Mouse (Mus musculus): ENCODE results near the gene Gmip. TPM values are rescaled to one million over a fixed set of nuclear protein-coding genes. Genes with fewer than 3 reads are reported as not detected.
A peak's percentile ranks its signal among the peaks of the same experiment; 100 is the strongest.

Gmip gene
- total RNA-seq, 4 experiments from 2014 or later: 2.7 to 5.3 (median 3.5) TPM

DNA sequence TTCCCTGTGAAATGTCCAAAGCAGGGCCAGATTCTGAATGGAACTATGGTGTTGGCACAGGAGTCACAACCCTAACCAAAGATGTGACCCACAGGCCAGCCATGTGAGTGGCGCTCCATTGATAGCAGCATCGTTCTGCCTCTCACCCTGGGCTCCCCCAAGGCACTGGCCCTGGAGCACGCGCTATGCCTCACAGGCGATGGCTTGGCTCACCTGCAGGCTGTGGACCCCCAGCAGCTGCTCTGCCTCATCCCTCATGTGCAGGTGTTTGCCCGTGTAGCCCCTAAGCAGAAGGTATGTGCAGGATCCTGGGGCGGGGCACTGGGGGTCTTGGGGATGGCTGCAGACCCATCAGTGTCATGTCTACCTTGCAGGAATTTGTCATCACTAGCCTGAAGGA is 5.1 kb upstream of the Gmip start:
- peak in 1 of 2 experiments; percentile 2 for DNase-seq (ENCODE audit: low spot score in 2 of 2)

DNA sequence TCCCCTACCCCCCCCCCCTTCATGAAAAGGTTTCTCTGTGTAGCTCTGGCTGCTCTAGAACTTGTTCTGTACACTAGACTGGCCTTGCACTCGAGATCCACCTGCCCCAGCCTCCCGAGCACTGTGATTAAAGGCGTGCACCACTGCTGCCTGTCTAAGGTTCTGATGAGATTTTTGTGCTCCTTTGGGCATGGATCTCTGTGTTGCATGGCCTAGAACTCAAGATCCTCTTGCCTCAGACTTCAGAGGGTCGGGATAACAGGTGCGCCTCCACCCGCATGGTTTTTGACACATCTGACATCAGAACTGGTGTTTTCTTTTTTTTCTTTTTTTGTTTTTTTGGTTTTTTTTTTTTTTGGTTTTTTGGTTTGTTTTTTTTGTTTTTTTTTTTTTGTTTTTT is 3.9 kb upstream of the Gmip start:
- peak in 1 of 2 experiments; percentile 1 for DNase-seq (ENCODE audit: low spot score in 2 of 2)

DNA sequence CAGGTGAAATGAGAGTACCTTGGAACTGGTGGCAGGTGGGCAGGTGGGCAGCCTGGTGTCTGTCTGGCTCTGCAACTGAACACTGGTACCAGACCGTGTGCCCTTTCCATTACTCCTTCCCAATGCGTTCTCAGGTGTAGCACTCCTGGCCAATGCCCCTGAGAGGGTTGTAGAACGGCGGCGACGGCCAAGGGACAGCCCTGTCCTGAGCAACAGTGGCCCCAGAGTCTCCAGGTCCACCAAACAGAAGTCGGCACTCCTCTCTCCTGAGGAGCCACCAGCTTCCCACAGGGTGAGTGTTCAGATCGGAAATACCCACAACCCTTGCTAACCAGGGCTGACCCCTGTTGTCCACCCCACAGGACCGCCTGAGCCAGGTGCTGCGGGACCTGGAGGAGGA is 3.4 kb upstream of the Gmip start:
- no peak for DNase-seq (ENCODE audit: low spot score in 2 of 2)

DNA sequence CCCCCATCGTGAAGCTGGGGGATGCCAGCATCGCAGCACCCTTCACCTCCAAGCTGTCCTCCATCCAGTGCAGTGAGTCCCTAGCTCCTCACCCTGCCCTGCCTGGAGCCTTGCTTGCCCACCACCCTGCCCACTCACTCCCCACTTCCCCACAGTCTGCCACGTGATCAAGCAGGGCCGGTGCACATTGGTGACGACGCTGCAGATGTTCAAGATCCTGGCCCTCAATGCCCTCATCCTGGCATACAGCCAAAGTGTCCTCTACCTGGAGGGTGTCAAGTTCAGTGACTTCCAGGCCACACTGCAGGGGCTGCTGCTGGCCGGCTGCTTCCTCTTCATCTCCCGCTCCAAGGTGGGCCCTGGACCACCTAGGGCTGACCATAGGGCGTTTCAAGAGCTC is 3.0 kb upstream of the Gmip start:
- no peak for DNase-seq (ENCODE audit: low spot score in 2 of 2)

DNA sequence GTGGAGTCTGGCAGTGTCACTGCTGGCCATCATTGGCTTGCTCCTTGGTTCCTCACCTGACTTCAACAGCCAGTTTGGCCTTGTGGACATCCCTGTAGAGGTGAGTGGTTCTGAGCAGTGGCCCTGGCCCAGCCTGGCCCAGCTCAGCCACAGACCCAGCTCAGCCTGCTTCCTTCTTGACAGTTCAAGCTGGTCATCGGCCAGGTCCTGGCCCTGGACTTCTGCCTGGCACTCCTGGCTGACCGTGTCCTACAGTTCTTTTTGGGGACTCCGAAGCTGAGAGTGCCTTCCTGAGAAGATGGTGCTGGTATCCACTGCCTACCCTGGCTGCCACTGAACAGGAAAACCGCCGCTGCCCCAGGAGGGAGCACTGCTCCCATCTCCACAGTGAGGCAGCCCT is 1.2 kb upstream of the Gmip start:
- DNase-seq (ENCODE audit: low spot score in 2 of 2): no peak

DNA sequence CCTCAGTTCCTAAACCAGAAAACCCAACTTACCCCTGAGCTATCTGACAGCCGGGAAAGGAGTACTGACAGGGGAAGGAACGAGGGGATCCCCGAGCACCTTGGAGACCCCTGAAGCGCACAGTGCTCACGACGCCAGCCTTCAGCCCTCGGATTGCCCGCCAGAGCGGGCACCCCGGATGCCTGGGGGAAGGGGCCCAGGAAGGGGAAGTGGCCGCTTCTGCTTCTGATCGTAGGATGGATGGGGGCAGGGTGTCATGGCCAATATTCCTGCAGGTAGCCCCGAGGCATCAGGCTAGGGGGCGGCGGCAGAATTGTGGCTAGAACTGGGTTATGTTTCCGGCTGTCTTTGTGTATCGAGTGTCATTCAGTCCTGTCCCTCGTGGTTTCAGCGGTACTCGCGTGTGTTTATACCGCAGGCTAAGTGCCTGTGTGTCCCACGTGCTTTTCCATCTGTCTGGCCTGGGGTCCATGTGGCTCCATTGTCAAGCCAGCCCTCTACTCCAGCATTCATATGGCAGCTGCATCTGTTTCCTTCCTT is 455 bp downstream of the Gmip start:
- no peak for DNase-seq (ENCODE audit: low spot score in 2 of 2)

DNA sequence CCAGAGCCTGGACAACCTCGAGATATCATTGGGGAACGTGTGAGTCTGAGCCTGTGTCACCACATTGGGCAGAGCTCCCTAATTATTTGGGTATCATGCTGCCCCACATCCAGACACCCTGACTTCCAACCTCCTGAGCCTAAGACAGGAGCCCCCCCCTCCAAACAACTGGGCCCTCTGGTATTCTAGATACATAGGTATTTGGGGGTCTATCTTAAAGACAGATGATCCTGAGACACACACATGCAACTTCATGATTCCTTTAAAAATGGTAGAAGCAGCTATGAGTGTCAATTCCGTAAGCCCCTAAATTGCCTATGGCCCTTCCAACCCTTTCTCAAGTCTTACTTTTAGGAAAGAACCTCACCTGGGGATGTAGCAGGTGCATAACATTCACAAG is 1.3 kb downstream of the Gmip start:
- no peak for DNase-seq (ENCODE audit: low spot score in 2 of 2)

DNA sequence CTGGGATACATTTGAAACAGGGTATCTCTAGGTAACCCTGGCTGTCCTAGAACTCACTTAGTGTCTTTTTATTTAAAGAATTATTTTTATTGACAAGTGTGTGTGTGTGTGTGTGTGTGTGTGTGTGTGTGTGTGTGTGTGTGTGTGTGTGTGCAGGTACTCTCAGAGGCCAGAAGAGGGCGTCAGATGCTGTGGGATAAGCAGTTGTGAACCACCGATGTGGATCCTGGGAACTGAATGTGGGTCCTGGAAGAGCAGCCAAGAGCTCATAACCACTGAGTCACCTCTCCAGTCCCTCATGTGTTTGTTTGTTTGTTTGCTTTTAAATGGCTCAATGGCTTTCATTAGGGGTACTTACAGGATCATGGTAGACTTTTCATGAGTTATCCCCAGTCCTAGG is 6.4 kb downstream of the Gmip start:
- no peak for DNase-seq (ENCODE audit: low spot score in 2 of 2)

DNA sequence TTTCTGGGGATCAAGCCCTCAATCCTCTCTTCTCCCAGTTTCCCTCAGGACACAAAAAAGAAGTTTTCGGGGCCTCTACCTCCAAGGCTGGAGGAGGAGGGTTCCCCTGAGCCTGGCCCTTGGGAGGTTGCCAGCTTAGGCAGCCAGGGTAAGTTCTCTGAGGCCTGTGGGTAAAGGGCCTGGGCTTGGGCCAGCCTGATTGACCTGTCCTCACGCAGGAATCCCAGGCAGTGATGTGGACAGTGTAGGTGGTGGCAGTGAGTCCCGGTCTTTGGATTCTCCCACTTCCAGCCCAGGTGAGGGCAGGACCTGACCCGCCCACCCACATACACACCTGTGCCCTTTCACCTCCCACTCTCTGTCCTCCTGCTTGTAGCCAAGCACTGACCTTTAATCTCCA is 6.9 kb downstream of the Gmip start:
- DNase-seq (ENCODE audit: low spot score in 2 of 2): no peak

DNA sequence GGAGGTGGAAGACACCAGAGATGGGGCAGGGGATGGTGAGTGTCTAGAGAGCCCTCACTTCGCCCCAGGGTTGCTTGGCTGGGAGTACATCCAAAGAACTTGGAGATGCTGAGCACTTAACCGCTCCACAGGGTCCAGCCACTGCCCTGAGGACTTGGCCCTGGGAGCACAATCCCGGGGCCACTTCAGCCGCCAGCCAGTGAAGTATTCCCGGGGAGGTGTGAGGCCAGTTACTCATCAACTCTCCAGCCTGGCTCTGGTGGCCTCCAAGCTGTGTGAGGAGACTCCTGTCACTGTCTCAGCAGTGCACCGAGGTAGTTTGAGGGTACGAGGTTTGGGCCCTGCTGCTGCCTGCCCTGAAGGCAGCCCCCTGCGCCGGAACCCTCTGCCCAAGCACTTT is 12.0 kb downstream of the Gmip start:
- DNase-seq (ENCODE audit: low spot score in 2 of 2): no peak

DNA sequence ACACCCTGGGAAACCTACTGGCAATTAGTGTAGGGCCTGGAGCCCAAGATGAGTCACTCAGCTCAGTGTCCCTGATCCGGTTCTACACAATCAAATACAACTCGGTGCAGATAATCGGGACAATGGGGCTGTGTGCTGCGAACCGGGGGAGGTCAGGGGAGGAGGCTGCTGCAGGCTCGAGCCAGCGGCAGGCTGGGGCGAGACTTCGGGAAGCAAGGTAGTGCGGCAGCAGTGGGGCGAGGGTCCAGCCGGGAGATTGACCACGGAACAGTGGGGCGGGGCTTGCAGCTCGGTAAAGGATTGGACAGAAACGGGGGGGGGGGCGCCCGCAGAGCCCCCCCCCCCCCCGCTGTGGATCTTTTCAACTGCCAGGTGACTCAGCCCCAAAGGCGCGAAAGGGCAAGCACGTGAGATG is 13.5 kb downstream of the Gmip start:
- DNase-seq (ENCODE audit: low spot score in 2 of 2): no peak

DNA sequence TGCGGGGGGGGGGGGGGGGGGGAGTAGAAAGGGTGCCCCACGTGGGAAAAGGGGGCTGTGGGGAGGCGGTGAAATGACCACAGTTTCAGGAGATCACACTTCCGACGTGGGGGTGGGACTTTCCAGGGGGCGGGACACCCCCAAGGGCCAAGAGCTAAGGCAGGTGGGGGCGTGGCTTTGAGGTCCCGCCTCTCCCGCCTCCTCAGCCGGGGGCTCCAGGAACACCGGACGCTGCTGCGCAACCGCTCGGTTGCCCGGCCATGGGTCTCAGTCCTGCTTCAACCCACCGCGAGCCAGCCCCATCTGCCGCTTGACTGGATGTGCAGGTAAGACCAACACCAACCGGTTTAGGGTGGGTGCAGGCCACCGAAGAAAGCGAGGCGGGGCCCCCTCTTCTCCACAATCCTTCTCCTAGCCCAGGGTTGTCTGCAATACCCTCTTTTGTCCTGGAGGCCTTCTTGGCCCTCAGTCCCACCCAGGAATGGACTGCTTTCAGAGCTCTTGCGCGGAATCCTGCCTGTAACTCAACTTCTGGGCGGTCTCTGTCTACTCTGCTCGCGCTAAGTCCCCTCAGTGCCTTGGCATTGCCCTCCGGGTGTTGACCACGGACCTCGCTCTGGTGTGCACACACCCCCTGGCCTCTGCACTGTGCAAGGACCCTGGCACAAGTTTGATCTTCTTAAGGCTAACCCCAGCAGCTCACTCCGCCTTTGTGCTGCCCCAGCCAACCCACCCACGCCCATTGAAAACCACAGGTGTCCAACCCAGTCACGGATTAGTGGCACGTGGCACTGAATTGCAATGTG is 14.1 kb downstream of the Gmip start, which contains the start of gene Lpar2:
Gene Lpar2, plus strand, starts transcription at position 44 of the 806 bp plus-strand sequence.
- no peak for DNase-seq (ENCODE audit: low spot score in 2 of 2)

DNA sequence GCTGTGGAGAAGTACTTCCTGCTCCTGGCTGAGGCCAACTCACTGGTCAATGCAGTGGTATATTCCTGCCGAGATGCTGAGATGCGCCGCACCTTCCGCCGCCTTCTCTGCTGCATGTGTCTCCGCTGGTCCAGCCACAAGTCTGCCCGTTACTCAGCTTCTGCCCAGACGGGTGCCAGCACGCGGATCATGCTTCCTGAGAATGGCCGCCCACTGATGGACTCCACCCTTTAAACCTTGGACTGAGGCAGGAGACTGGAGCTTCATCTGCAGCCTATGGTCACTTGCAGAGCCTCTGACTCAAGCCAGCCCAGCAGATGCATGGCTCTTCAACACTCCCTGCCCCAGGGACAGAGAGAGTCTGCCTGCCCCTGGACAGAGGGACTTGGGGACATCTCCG is 17.9 kb downstream of the Gmip start:
- no peak for DNase-seq (ENCODE audit: low spot score in 2 of 2)

DNA sequence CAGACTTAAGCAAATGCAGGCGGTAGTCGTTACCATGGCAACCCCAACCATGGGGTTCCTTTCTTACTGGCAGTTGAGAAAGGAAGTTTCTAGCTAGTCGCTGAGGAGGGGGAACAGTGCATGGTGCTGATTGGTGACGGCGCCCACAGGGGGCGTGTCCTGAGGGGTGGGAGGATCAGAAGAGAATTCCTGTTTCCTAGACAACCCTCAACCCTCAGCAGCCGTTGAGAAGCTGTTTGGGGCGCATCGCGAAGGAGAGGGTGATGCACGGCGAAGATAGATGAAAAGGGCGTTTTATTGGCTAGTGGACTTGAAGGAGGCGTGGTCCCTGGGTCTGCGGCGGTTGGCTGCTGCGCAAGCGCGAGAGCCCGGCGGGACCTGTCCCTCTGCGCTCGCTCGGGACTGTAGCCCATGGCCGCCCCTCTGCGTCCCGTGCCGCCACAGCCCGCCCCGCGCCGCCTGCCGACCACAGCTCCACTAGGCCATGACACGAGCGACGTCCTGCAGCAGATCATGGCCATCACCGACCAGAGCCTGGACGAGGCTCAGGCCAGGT is 23.9 kb downstream of the Gmip start, which contains the start of gene Pbx4:
Gene Pbx4, plus strand, starts transcription at position 194 of the 556 bp plus-strand sequence.
- peak; percentile 33 to 55 for DNase-seq (ENCODE audit: low spot score in 2 of 2)

DNA sequence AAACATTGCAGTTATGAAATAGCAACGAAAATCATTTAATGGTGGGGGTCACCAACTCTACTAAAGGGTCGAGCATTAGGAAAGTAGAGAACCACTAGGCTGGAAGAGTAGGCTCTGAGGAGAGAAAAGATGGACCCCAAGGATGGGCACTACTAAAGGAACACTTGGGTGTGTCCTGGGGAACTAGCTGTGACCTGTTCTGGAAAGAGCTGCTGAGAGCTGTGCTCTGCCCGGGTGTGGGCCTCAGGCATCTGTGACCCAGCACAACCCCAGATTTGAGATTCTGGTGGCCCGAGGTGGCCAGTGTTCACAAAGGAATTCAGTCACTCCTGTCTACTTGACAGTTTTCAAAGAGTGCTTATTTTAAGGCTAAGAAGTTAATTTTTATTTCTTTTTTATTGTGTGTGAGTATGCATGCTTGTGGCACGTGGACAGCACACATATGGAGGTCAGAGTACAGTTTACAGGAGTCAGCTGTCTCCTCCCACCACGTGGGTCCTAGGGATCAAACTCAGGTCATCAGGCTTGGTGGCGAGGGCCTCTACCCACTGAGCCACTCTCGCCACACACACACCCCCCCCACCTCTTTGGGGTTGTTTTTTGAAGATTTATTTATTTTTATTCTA is 28.7 kb downstream of the Gmip start:
- DNase-seq (ENCODE audit: low spot score in 2 of 2): no peak

DNA sequence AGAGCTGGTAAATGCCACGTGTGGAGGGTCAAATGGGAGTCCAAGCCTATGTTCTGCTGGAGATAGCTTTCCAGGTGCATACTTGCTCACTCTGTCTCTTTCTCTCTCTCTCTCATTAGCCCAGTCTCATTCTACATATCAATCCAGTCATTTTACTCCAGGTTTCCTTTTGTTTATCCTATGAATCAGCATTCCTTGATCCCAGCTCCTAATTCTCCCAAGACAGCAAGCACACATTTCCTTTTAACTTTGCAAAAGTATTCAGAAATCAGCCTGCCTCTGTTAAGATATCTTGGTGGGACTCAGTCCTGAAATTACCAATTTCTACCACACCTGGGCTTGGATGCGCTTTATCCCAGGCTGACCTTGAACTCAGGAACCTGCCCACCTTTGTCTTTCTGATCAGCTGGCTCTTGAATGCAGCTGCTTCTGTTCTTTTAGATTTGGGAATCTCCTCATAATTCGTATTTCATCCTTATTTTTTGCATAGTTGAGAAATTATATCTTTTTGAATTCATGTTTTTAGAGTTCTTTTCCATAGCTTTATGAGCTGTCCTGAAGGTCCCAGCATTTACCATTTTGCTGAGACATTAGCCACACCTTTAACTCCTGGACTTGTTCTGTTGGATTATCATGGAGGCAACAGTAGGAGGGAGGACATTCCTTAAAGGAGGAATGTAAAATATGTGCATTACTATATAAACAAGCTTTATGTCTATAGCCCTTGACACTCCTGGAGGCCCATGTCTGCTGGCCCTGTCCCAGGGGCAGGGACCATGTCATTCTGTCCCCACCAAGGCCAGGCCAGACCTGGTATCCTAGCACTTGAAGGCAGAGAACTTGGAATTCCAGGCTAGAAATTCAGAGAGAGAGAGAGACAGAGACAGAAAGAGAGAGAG is 38.9 kb downstream of the Gmip start:
- DNase-seq (ENCODE audit: low spot score in 2 of 2): no peak

DNA sequence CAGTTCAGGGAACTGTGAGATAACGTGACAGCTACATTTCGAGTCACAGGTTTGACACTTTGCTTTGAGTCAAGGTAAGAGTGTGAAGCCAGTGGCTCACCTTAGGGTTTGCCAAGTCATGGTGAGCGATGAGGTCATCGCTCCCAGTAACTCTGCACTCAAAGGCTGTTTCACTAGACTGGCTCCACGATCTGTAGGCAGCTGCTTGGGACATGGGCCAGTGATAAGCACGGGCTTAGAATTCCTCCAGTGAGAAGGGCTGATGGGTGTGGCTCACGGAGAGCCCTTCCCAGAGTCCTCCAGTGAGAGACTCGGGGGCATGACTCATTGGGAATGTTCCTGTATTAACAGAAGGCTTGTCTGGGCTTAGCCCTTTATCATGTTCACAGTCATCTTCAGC is 40.5 kb downstream of the Gmip start:
- DNase-seq (ENCODE audit: low spot score in 2 of 2): no peak

DNA sequence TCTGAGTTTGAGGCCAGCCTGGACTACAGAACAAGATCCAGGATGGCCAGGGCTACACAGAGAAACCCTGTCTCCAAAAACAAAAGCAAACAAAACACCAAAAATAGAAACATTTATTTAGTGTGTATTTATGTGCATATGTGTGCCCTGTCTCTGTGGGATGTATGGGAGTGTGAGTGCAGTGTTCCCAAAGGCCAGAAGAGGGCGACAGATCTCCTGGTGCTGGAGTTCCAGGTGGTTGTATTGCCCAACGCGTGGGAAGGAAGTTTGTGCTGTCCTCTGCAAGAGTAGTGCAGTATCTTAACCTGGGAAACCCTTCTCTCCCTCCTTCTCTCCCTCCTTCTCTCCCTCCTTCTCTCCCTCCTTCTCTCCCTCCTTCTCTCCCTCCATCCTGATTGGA is 41.4 kb downstream of the Gmip start:
- DNase-seq (ENCODE audit: low spot score in 2 of 2): no peak

DNA sequence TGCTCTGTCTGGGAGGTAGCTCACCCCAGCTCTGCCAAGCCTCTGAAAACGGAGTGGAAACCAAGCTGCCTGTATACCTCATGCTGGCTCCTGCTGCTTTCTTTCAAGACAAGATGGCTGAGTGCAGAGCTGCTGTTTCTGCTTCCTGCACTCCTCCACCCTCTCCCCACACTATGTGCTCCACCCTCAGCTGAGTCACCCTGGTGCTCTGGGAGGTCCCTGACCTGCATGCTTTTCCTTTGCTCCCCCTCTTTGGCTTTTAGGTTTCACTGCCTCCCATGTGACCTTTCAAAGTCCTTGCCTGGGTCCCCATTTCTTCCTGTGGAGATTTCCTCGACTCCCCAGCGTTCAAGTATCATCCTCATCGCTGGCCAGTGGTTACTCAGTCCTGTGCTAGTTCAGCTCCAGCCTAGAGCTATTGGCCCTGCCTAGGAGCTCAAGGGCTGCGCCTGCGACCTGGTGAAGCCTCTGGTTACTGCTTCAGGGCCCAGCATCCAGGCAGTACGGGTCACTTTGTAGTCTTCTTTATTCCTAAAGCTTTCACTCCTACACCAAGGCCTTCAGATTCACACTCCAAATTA is 42.5 kb downstream of the Gmip start:
- no peak for DNase-seq (ENCODE audit: low spot score in 2 of 2)

DNA sequence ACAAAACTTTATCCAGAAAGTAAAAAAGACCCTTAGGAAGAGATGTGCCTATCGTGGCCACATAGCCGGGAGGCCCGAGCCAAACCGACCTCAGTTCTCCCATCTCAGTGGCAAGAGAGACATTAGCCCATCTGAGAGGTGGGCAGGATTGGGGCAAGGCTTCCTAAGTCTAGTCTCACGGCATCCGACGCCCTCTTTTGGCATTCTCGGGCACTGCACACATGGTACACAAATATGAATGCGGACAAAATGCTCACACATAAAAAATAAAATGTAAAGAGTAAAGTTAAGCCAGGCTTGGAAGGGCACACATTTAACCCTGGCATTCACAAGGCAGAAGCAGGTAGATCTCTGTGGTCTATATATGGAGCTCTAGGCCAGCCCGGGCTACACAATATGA is 45.4 kb downstream of the Gmip start:
- DNase-seq (ENCODE audit: low spot score in 2 of 2): no peak

DNA sequence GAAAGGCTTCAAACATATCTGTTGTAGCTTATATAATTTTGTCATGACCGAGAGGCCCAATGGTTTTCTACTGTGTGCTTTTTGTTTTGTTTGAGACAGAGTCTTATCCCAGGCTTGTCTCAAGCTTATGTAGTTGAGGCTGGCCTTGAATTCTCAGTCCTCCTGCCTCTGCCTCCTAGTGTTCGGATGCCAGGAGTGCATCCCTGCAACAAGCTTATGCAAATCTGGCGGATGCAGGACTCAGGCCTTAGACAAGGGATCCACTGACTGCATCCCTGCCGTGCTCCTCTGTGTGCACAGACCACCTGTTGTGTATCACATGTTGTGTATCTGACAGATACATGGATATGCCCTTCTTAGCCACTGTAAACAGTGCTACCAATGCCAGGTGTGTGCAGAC is 52.3 kb downstream of the Gmip start:
- no peak for DNase-seq (ENCODE audit: low spot score in 2 of 2)

Data from gastrocnemius, adult 8-10 months (tissue).